ENCODE assay signal across 9 mouse cellular contexts in the genomic region with DNA sequence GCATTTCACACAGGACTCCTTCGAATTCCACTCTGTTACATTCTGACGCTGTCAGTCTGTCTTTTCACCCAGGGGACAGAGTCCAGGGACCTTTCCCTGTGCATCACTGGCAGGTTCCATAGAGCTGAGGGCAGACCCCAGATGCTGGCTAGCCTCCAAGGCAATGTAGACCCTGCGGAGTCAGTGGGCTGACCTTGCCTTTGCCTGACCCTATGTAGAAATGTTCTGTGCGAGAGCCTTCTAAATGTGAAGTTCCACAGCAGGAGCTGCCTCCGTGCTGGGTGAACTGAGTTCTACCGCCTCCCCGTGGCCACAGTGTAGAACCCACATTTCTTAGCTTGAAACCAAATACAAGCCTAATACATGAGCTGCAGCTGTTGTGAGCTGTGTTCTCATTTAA. TPM values are rescaled to one million over a fixed set of nuclear protein-coding genes. Genes with fewer than 3 reads are reported as not detected.
DNase-seq lines count a peak whose midpoint lies in the region; ATAC-seq and TF ChIP-seq lines count a peak whose summit lies in the region.
"Had no signal": no experiment of that assay in that cellular context is flagged by ENCODE, and none has a peak within 500 bp of the region (broad histone marks: within the 10 kb centered on the region; RNA-seq: fewer than 3 reads in every experiment).

No protein-coding gene starts in this region.

- DNase-seq in 416B (ENCODE audit: low read depth) (peak; percentile 78), G1E (ENCODE audit: low spot score) (no peak)
- peak; percentile 69 for DNase-seq in cerebellum, adult 8-10 months
- peak; percentile 75 for DNase-seq in gastrocnemius, postnatal 10 days
- peak; percentile 60 to 68 for DNase-seq in kidney, postnatal 25 days
- peak; percentile 56 for DNase-seq in lung, adult 2 months
- peak; percentile 79 for DNase-seq in right cerebral cortex, postnatal 14 days

- peaks cover 60% of the 10 kb centered on the region for H3K4me1 ChIP-seq in G1E (ENCODE audit: insufficient read depth, low read depth, low read length)
- H3K4me1 ChIP-seq in lung, adult 2 months (ENCODE audit: control insufficient read depth, insufficient read depth, low read length), result peaks cover 3% of the 10 kb centered on the region

- no peaks in the 10 kb centered on the region for H3K27me3 ChIP-seq in G1E (ENCODE audit: insufficient read depth, low read length)
- H3K27me3 ChIP-seq: hindbrain, embryonic 15.5 days had no signal

- peak overlapping the region; percentile 39; the same call in 1 of the 2 replicates for H3K4me3 ChIP-seq in G1E (ENCODE audit: low read depth, low read length)
- no peak overlapping the region for H3K4me3 ChIP-seq in lung, adult 2 months (replicated peaks; ENCODE audit: extremely low read depth, low read depth, low read length)
- H3K4me3 ChIP-seq: hindbrain, embryonic 15.5 days had no signal

- peaks cover 22% of the 10 kb centered on the region for H3K36me3 ChIP-seq in G1E (replicated peaks)
- H3K36me3 ChIP-seq: hindbrain, embryonic 15.5 days had no signal

- 31% methylated on average over 7 of the region's 7 CpGs for WGBS in lung, adult 2 months

- H3K9me3 ChIP-seq in G1E (replicated peaks), result no peaks in the 10 kb centered on the region
- H3K9me3 ChIP-seq: hindbrain, embryonic 15.5 days had no signal

- TF ChIP-seq POLR2A in lung, adult 2 months (IDR thresholded peaks at IDR 0.05; ENCODE audit: borderline replicate concordance, extremely low read depth, low read depth, low read length), result no peak

- TF ChIP-seq CTCF in G1E (IDR thresholded peaks at IDR 0.05; ENCODE audit: low read depth, low read length), result peak; percentile 69
- peak; percentile 76; the same call in 1 of the 2 replicates for TF ChIP-seq CTCF in lung, adult 2 months (IDR thresholded peaks at IDR 0.05; ENCODE audit: insufficient read depth, low read length)

- ATAC-seq in G1E (ENCODE audit: extremely low read depth, insufficient number of reproducible peaks, low FRiP score, poor library complexity, severe bottlenecking), result no peak
- ATAC-seq in activated CD4-positive, CD25-positive, alpha-beta regulatory T cell, adult 4 months, result no peak

RNA-seq across cellular contexts. Expression of a gene that starts 28.9 kb away (rescaled TPM):
- total RNA-seq in G1E (2014; fragmentation: Nextera tagmentation), result 46.3 and 57.9 TPM in 2 replicates
- total RNA-seq in G1E (2017), result 6.9 and 7.7 TPM in 2 replicates
- 10.4 and 12.0 TPM in 2 replicates for polyA plus RNA-seq in G1E (2012)
- total RNA-seq in gastrocnemius, postnatal 10 days (2021), result 10 to 100 TPM; 10.4 to 13.6 TPM
- polyA plus RNA-seq in lung, adult 2 months (2012; rRNA removed), result 13.4 and 16.4 TPM in 2 replicates
- 1 to 10 TPM in 1 of 2 experiments, under 1 TPM in 1; 0.66 to 1.2 TPM for polyA plus RNA-seq in activated CD4-positive, CD25-positive, alpha-beta regulatory T cell, adult 4 months (2017; shearing (Covaris generic))

RNA-seq across cellular contexts. Expression of a gene that starts 30.9 kb away (rescaled TPM):
- total RNA-seq in G1E (2014; fragmentation: Nextera tagmentation) (6.1 and 6.4 TPM in 2 replicates), G1E (2017) (2.3 and 3.4 TPM in 2 replicates)
- polyA plus RNA-seq in G1E (2012), result 1.8 TPM in 2 replicates
- 1 to 10 TPM; 4.1 to 5.2 TPM for total RNA-seq in gastrocnemius, postnatal 10 days (2021)
- polyA plus RNA-seq in lung, adult 2 months (2012; rRNA removed), result 4.7 and 5.9 TPM in 2 replicates
- polyA plus RNA-seq in activated CD4-positive, CD25-positive, alpha-beta regulatory T cell, adult 4 months (2017; shearing (Covaris generic)), result 1 to 10 TPM; 5.8 to 8.9 TPM
